Mouse (Mus musculus): Measurements from ENCODE around the gene Klri2. TPM values are rescaled to one million over a fixed set of nuclear protein-coding genes. Genes with fewer than 3 reads are reported as not detected.
"Not testable (repeated sequence)": the region's sequence is repeated elsewhere in the genome, so short reads cannot be mapped to it uniquely, and the experiment has no call there.

Gene Klri2
- not detected in 2 replicates for polyA plus RNA-seq (2014; fragmentation: Nextera tagmentation; extraction: Ambion mirVana)

DNA sequence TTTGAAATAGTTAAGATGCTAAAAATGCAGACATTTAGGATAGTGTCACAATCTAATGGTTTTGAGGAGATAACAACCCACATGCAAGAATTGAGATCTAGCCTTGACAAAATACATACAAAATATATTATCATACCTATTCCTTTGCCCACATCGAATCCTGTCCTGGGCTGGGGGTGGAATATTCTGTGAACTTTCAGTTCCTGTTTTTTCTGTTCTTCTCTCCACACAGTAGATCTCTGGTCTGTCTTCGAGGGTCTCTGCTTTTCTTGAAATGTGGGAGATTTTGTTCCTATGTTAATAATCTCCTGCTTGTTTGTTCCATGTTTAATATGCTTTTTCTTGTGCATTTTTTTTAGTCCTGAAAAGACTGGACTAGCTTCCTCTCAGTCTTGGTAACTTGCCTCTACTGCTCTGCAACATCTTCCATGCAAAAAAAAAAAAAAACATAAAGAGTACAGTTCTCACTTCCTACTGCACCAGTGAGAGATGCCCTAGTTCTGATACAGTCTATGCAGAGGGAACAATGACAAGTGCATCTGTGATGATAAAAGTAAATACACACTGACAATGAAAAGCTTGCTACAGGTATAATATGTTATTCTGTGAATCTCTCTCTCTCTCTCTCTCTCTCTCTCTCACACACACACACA, at the start of gene Klri2:
Gene Klri2 (minus strand): TSS at position 416 of the 653 bp plus-strand sequence.
- ATAC-seq (replicated peaks; ENCODE audit: insufficient number of reproducible peaks, low FRiP score, low TSS enrichment, low read depth) (no peak), DNase-seq (ENCODE audit: low spot score) (no peak)
- H3K4me1 ChIP-seq (ENCODE audit: control insufficient read depth, insufficient read depth, low read length), result no peaks in the 10 kb centered on the region
- no peak within 1 kb of the TSS for H3K9ac ChIP-seq (replicated peaks; ENCODE audit: low read length)
- H3K36me3 ChIP-seq (replicated peaks; ENCODE audit: control insufficient read depth, insufficient read depth, low read depth, low read length), result no peaks in the 10 kb centered on the region
- H3K9me3 ChIP-seq (replicated peaks; ENCODE audit: control insufficient read depth, low read length), result no peaks in the 10 kb centered on the region
- no peak within 1 kb of the TSS for H3K27ac ChIP-seq (replicated peaks; ENCODE audit: low read depth, low read length)
- H3K4me3 ChIP-seq (ENCODE audit: low read depth, low read length), result no peak within 1 kb of the TSS
- H3K27me3 ChIP-seq (ENCODE audit: control insufficient read depth, insufficient read depth, low read length), result no peaks in the 10 kb centered on the region
- WGBS, result 66% methylated on average over 2 of the region's 2 CpGs
- H3K4me2 ChIP-seq (ENCODE audit: low read depth, low read length), result no peak within 1 kb of the TSS

DNA sequence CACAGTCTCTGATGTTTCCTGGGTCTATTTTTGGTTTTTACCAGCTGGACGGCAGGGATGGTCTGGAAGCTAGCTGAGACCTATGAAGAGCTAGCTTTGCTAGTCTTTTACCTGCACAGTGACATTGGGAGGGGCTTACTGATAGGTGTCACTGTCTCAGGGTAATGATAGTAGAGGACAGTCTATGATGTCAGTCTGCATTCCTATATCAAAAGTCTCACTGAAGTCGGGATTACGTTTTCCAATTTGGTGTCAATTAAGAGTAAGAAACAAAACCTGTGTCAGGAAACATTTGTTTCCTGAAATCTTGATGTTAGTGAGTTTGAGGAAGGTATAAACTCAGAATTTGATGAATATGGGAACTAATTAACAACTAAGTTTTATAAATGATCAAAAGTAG, 43.9 kb upstream of the Klri2 start, which contains the start of gene Gm156:
Gene Gm156 (minus strand): TSS at position 101 of the 400 bp plus-strand sequence.
- H3K4me1 ChIP-seq (ENCODE audit: control insufficient read depth, insufficient read depth, low read length); DNase-seq (ENCODE audit: low spot score); H3K9ac ChIP-seq (replicated peaks; ENCODE audit: low read length); H3K9me3 ChIP-seq (replicated peaks; ENCODE audit: control insufficient read depth, low read length); H3K4me3 ChIP-seq (ENCODE audit: low read depth, low read length); H3K27me3 ChIP-seq (ENCODE audit: control insufficient read depth, insufficient read depth, low read length); H3K4me2 ChIP-seq (ENCODE audit: low read depth, low read length); ATAC-seq (replicated peaks; ENCODE audit: insufficient number of reproducible peaks, low FRiP score, low TSS enrichment, low read depth); H3K27ac ChIP-seq (replicated peaks; ENCODE audit: low read depth, low read length); H3K36me3 ChIP-seq (replicated peaks; ENCODE audit: control insufficient read depth, insufficient read depth, low read depth, low read length): not testable (repeated sequence)
- WGBS, result 95% methylated on average over 3 of the region's 3 CpGs

- no peak for DNase-seq (ENCODE audit: low spot score)
- H3K4me3 ChIP-seq (ENCODE audit: low read depth, low read length), result no peak overlapping the region
- 81% methylated on average over 3 of the region's 3 CpGs for WGBS
- no peak for ATAC-seq (replicated peaks; ENCODE audit: insufficient number of reproducible peaks, low FRiP score, low TSS enrichment, low read depth)
- no peak overlapping the region for H3K9ac ChIP-seq (replicated peaks; ENCODE audit: low read length)
- H3K27me3 ChIP-seq (ENCODE audit: control insufficient read depth, insufficient read depth, low read length), result no peaks in the 10 kb centered on the region
- H3K36me3 ChIP-seq (replicated peaks; ENCODE audit: control insufficient read depth, insufficient read depth, low read depth, low read length), result no peaks in the 10 kb centered on the region
- no peaks in the 10 kb centered on the region for H3K9me3 ChIP-seq (replicated peaks; ENCODE audit: control insufficient read depth, low read length)
- no peak overlapping the region for H3K4me2 ChIP-seq (ENCODE audit: low read depth, low read length)
- H3K27ac ChIP-seq (replicated peaks; ENCODE audit: low read depth, low read length), result no peak overlapping the region
- H3K4me1 ChIP-seq (ENCODE audit: control insufficient read depth, insufficient read depth, low read length), result no peaks in the 10 kb centered on the region
Measured at GRCm38 (mm10) chr6:129747654-129748032, 7.4 kb upstream of the Klri2 start.

GRCm38 (mm10) chr6:129747016-129747653, 6.9 kb upstream of the Klri2 start:
- H3K9me3 ChIP-seq (replicated peaks; ENCODE audit: control insufficient read depth, low read length), result no peaks in the 10 kb centered on the region
- no peak overlapping the region for H3K4me3 ChIP-seq (ENCODE audit: low read depth, low read length)
- no peaks in the 10 kb centered on the region for H3K36me3 ChIP-seq (replicated peaks; ENCODE audit: control insufficient read depth, insufficient read depth, low read depth, low read length)
- ATAC-seq (replicated peaks; ENCODE audit: insufficient number of reproducible peaks, low FRiP score, low TSS enrichment, low read depth) (no peak), DNase-seq (ENCODE audit: low spot score) (no peak)
- no peaks in the 10 kb centered on the region for H3K4me1 ChIP-seq (ENCODE audit: control insufficient read depth, insufficient read depth, low read length)
- H3K27me3 ChIP-seq (ENCODE audit: control insufficient read depth, insufficient read depth, low read length), result no peaks in the 10 kb centered on the region
- 89% methylated on average over 4 of the region's 4 CpGs for WGBS
- H3K4me2 ChIP-seq (ENCODE audit: low read depth, low read length), result no peak overlapping the region
- H3K9ac ChIP-seq (replicated peaks; ENCODE audit: low read length), result no peak overlapping the region
- H3K27ac ChIP-seq (replicated peaks; ENCODE audit: low read depth, low read length), result no peak overlapping the region

DNA sequence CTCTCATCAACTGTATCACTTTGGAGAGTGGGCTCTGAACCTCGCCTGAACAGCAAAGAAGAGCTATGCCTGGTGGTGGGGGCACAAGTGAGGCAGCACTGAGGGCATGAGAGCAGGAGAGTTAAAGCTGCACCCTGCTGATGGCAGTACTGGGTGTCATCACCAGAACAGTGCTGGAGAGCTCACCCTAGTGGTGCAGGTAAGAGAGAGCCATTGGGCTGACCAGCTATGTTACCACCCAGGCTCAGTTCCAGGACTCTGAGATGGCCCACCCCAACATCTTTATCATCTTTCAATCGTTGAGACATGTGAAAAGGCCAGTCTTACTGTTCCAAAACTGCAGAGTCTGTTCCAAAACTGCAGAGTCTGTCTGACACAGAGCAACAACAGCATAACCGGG, 5.9 kb upstream of the Klri2 start:
- DNase-seq (ENCODE audit: low spot score), result no peak
- Histone ChIP-seq H3K36me3 (replicated peaks; ENCODE audit: control insufficient read depth, insufficient read depth, low read depth, low read length) (no peaks in the 10 kb centered on the region), H3K27ac (replicated peaks; ENCODE audit: low read depth, low read length) (no peak overlapping the region), H3K4me1 (ENCODE audit: control insufficient read depth, insufficient read depth, low read length) (no peaks in the 10 kb centered on the region), H3K4me2 (ENCODE audit: low read depth, low read length) (no peak overlapping the region), H3K9ac (replicated peaks; ENCODE audit: low read length) (no peak overlapping the region), H3K4me3 (ENCODE audit: low read depth, low read length) (no peak overlapping the region), H3K9me3 (replicated peaks; ENCODE audit: control insufficient read depth, low read length) (no peaks in the 10 kb centered on the region), H3K27me3 (ENCODE audit: control insufficient read depth, insufficient read depth, low read length) (no peaks in the 10 kb centered on the region)
- no peak for ATAC-seq (replicated peaks; ENCODE audit: insufficient number of reproducible peaks, low FRiP score, low TSS enrichment, low read depth)
- 69% methylated on average over 3 of the region's 3 CpGs for WGBS

DNA sequence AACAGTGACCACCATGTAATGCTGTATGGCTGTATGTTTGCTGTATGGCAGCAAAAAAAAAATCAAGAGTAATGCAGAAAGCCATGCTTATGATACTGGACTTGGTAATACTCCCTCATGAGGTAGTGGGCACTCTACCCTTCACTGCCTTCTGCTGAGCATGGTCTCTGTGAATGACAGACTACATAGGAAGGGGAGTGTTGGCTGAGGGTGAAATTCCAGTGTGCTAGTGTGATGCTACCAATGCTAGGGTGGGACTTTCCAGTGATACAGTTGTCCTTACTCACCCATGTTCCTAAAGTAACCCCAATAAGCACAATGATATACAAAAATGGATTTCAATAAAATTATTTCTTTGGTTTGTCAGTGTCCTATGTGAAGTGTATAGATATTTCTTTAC, 3.9 kb downstream of the Klri2 start:
- no peak for ATAC-seq (replicated peaks; ENCODE audit: insufficient number of reproducible peaks, low FRiP score, low TSS enrichment, low read depth)
- no peak overlapping the region for H3K4me3 ChIP-seq (ENCODE audit: low read depth, low read length)
- no peaks in the 10 kb centered on the region for H3K4me1 ChIP-seq (ENCODE audit: control insufficient read depth, insufficient read depth, low read length)
- no peak overlapping the region for H3K27ac ChIP-seq (replicated peaks; ENCODE audit: low read depth, low read length)
- no peaks in the 10 kb centered on the region for H3K9me3 ChIP-seq (replicated peaks; ENCODE audit: control insufficient read depth, low read length)
- H3K36me3 ChIP-seq (replicated peaks; ENCODE audit: control insufficient read depth, insufficient read depth, low read depth, low read length), result no peaks in the 10 kb centered on the region
- H3K9ac ChIP-seq (replicated peaks; ENCODE audit: low read length), result no peak overlapping the region
- no peak for DNase-seq (ENCODE audit: low spot score)
- no peaks in the 10 kb centered on the region for H3K27me3 ChIP-seq (ENCODE audit: control insufficient read depth, insufficient read depth, low read length)
- no peak overlapping the region for H3K4me2 ChIP-seq (ENCODE audit: low read depth, low read length)

GRCm38 (mm10) chr6:129727237-129727636, 13.0 kb downstream of the Klri2 start:
- no peak overlapping the region for H3K4me3 ChIP-seq (ENCODE audit: low read depth, low read length)
- H3K27me3 ChIP-seq (ENCODE audit: control insufficient read depth, insufficient read depth, low read length), result no peaks in the 10 kb centered on the region
- 88% methylated on average over 1 of the region's 1 CpGs for WGBS
- no peak overlapping the region for H3K9ac ChIP-seq (replicated peaks; ENCODE audit: low read length)
- H3K9me3 ChIP-seq (replicated peaks; ENCODE audit: control insufficient read depth, low read length), result no peaks in the 10 kb centered on the region
- no peak for DNase-seq (ENCODE audit: low spot score)
- no peak overlapping the region for H3K4me2 ChIP-seq (ENCODE audit: low read depth, low read length)
- H3K36me3 ChIP-seq (replicated peaks; ENCODE audit: control insufficient read depth, insufficient read depth, low read depth, low read length), result no peaks in the 10 kb centered on the region
- no peaks in the 10 kb centered on the region for H3K4me1 ChIP-seq (ENCODE audit: control insufficient read depth, insufficient read depth, low read length)
- ATAC-seq (replicated peaks; ENCODE audit: insufficient number of reproducible peaks, low FRiP score, low TSS enrichment, low read depth), result no peak
- no peak overlapping the region for H3K27ac ChIP-seq (replicated peaks; ENCODE audit: low read depth, low read length)

- H3K27me3 ChIP-seq (ENCODE audit: control insufficient read depth, insufficient read depth, low read length), result no peaks in the 10 kb centered on the region
- H3K36me3 ChIP-seq (replicated peaks; ENCODE audit: control insufficient read depth, insufficient read depth, low read depth, low read length), result no peaks in the 10 kb centered on the region
- WGBS, result 42% methylated on average over 1 of the region's 1 CpGs
- no peaks in the 10 kb centered on the region for H3K4me1 ChIP-seq (ENCODE audit: control insufficient read depth, insufficient read depth, low read length)
- H3K27ac ChIP-seq (replicated peaks; ENCODE audit: low read depth, low read length), result no peak overlapping the region
- DNase-seq (ENCODE audit: low spot score) (no peak), ATAC-seq (replicated peaks; ENCODE audit: insufficient number of reproducible peaks, low FRiP score, low TSS enrichment, low read depth) (no peak)
- no peak overlapping the region for H3K4me2 ChIP-seq (ENCODE audit: low read depth, low read length)
- no peak overlapping the region for H3K9ac ChIP-seq (replicated peaks; ENCODE audit: low read length)
- H3K4me3 ChIP-seq (ENCODE audit: low read depth, low read length), result no peak overlapping the region
- H3K9me3 ChIP-seq (replicated peaks; ENCODE audit: control insufficient read depth, low read length), result no peaks in the 10 kb centered on the region
Measured at GRCm38 (mm10) chr6:129721390-129721789, 18.9 kb downstream of the Klri2 start.

All from embryonic facial prominence, embryonic 11.5 days (tissue).